Mouse (Mus musculus): Measurements from ENCODE around the gene Tpx2. TPM values are rescaled to one million over a fixed set of nuclear protein-coding genes. Genes with fewer than 3 reads are reported as not detected.

Gene Tpx2
- polyA plus RNA-seq, 1 experiment, result 1.3 TPM

GRCm38 (mm10) chr2:152831019-152831878 is 16.5 kb upstream of the Tpx2 start, which contains the start of gene Bcl2l1:
Gene Bcl2l1, minus strand, starts transcription at chr2:152831728.
- H3K4me1 ChIP-seq (ENCODE audit: control insufficient read depth, insufficient read depth, insufficient read length, low read length), result peaks cover 22% of the 10 kb centered on the region; the same call in 1 of the 2 replicates
- H3K27me3 ChIP-seq (ENCODE audit: control insufficient read depth, insufficient read depth, low read length), result no peaks in the 10 kb centered on the region
- no peaks in the 10 kb centered on the region for H3K36me3 ChIP-seq (ENCODE audit: control insufficient read depth, insufficient read depth, low read length)
- H3K27ac ChIP-seq (ENCODE audit: insufficient read depth, low read depth, low read length), result peak within 1 kb of the TSS; percentile 91
- peak within 1 kb of the TSS; percentile 71 for H3K4me3 ChIP-seq (ENCODE audit: low read depth, low read length)
- no peak; the same call in 1 of the 2 replicates for TF ChIP-seq POLR2A (IDR thresholded peaks at IDR 0.05; ENCODE audit: low read depth, low read length)
- peak; percentile 97 for TF ChIP-seq CTCF (IDR thresholded peaks at IDR 0.05; ENCODE audit: extremely low read depth, insufficient read length, insufficient replicate concordance, low read depth, low read length)
- under 1% methylated on average over 74 of the region's 74 CpGs for WGBS

- Histone ChIP-seq H3K27me3 (ENCODE audit: control insufficient read depth, insufficient read depth, low read length) (no peaks in the 10 kb centered on the region), H3K4me1 (ENCODE audit: control insufficient read depth, insufficient read depth, insufficient read length, low read length) (no peaks in the 10 kb centered on the region), H3K4me3 (ENCODE audit: low read depth, low read length) (no peak overlapping the region), H3K36me3 (ENCODE audit: control insufficient read depth, insufficient read depth, low read length) (no peaks in the 10 kb centered on the region), H3K27ac (ENCODE audit: insufficient read depth, low read depth, low read length) (no peak overlapping the region)
- TF ChIP-seq POLR2A (IDR thresholded peaks at IDR 0.05; ENCODE audit: low read depth, low read length) (no peak), CTCF (IDR thresholded peaks at IDR 0.05; ENCODE audit: extremely low read depth, insufficient read length, insufficient replicate concordance, low read depth, low read length) (no peak)
- WGBS, result 77% methylated on average over 2 of the region's 2 CpGs
These were observed 8.5 kb upstream of the Tpx2 start for GRCm38 (mm10) chr2:152839256-152839655.

- H3K36me3 ChIP-seq (ENCODE audit: control insufficient read depth, insufficient read depth, low read length), result no peaks in the 10 kb centered on the region
- no peaks in the 10 kb centered on the region for H3K27me3 ChIP-seq (ENCODE audit: control insufficient read depth, insufficient read depth, low read length)
- WGBS, result 76% methylated on average over 3 of the region's 3 CpGs
- TF ChIP-seq POLR2A (IDR thresholded peaks at IDR 0.05; ENCODE audit: low read depth, low read length) (no peak), CTCF (IDR thresholded peaks at IDR 0.05; ENCODE audit: extremely low read depth, insufficient read length, insufficient replicate concordance, low read depth, low read length) (no peak)
- H3K4me3 ChIP-seq (ENCODE audit: low read depth, low read length), result no peak overlapping the region
- no peaks in the 10 kb centered on the region for H3K4me1 ChIP-seq (ENCODE audit: control insufficient read depth, insufficient read depth, insufficient read length, low read length)
- no peak overlapping the region for H3K27ac ChIP-seq (ENCODE audit: insufficient read depth, low read depth, low read length)
These were observed 5.0 kb upstream of the Tpx2 start for GRCm38 (mm10) chr2:152842741-152843140.

- Histone ChIP-seq H3K27me3 (ENCODE audit: control insufficient read depth, insufficient read depth, low read length) (no peaks in the 10 kb centered on the region), H3K27ac (ENCODE audit: insufficient read depth, low read depth, low read length) (no peak overlapping the region), H3K36me3 (ENCODE audit: control insufficient read depth, insufficient read depth, low read length) (no peaks in the 10 kb centered on the region), H3K4me1 (ENCODE audit: control insufficient read depth, insufficient read depth, insufficient read length, low read length) (no peaks in the 10 kb centered on the region), H3K4me3 (ENCODE audit: low read depth, low read length) (no peak overlapping the region)
- TF ChIP-seq CTCF (IDR thresholded peaks at IDR 0.05; ENCODE audit: extremely low read depth, insufficient read length, insufficient replicate concordance, low read depth, low read length) (no peak), POLR2A (IDR thresholded peaks at IDR 0.05; ENCODE audit: low read depth, low read length) (no peak)
- 13% methylated on average over 3 of the region's 3 CpGs for WGBS
These were observed 528 bp upstream of the Tpx2 start for GRCm38 (mm10) chr2:152847057-152847814.

- WGBS, result 2% methylated on average over 2 of the region's 2 CpGs
- Histone ChIP-seq H3K27ac (ENCODE audit: insufficient read depth, low read depth, low read length) (no peak overlapping the region), H3K4me3 (ENCODE audit: low read depth, low read length) (peak overlapping the region; percentile 82; the same call in 1 of the 2 replicates)
These were observed 702 bp downstream of the Tpx2 start for GRCm38 (mm10) chr2:152848466-152848865.

GRCm38 (mm10) chr2:152859501-152859900 is 11.7 kb downstream of the Tpx2 start:
- Histone ChIP-seq H3K4me3 (ENCODE audit: low read depth, low read length) (no peak overlapping the region), H3K27me3 (ENCODE audit: control insufficient read depth, insufficient read depth, low read length) (no peaks in the 10 kb centered on the region), H3K36me3 (ENCODE audit: control insufficient read depth, insufficient read depth, low read length) (peaks cover 19% of the 10 kb centered on the region), H3K4me1 (ENCODE audit: control insufficient read depth, insufficient read depth, insufficient read length, low read length) (no peaks in the 10 kb centered on the region), H3K27ac (ENCODE audit: insufficient read depth, low read depth, low read length) (no peak overlapping the region)
- no peak for TF ChIP-seq POLR2A (IDR thresholded peaks at IDR 0.05; ENCODE audit: low read depth, low read length)
- no peak for TF ChIP-seq CTCF (IDR thresholded peaks at IDR 0.05; ENCODE audit: extremely low read depth, insufficient read length, insufficient replicate concordance, low read depth, low read length)
- WGBS, result 94% methylated on average over 3 of the region's 3 CpGs

More at GRCm38 (mm10) chr2:152848466-152848865, 702 bp downstream of the Tpx2 start:
- no peaks in the 10 kb centered on the region for H3K36me3 ChIP-seq (ENCODE audit: control insufficient read depth, insufficient read depth, low read length)
- no peak for TF ChIP-seq CTCF (IDR thresholded peaks at IDR 0.05; ENCODE audit: extremely low read depth, insufficient read length, insufficient replicate concordance, low read depth, low read length)
- no peak for TF ChIP-seq POLR2A (IDR thresholded peaks at IDR 0.05; ENCODE audit: low read depth, low read length)
- no peaks in the 10 kb centered on the region for H3K4me1 ChIP-seq (ENCODE audit: control insufficient read depth, insufficient read depth, insufficient read length, low read length)
- H3K27me3 ChIP-seq (ENCODE audit: control insufficient read depth, insufficient read depth, low read length), result no peaks in the 10 kb centered on the region

GRCm38 (mm10) chr2:152861891-152862290 is 14.1 kb downstream of the Tpx2 start:
- no peak overlapping the region for H3K27ac ChIP-seq (ENCODE audit: insufficient read depth, low read depth, low read length)
- TF ChIP-seq POLR2A (IDR thresholded peaks at IDR 0.05; ENCODE audit: low read depth, low read length) (no peak), CTCF (IDR thresholded peaks at IDR 0.05; ENCODE audit: extremely low read depth, insufficient read length, insufficient replicate concordance, low read depth, low read length) (no peak)
- H3K4me3 ChIP-seq (ENCODE audit: low read depth, low read length), result no peak overlapping the region
- peaks cover 12% of the 10 kb centered on the region for H3K36me3 ChIP-seq (ENCODE audit: control insufficient read depth, insufficient read depth, low read length)
- WGBS, result 85% methylated on average over 1 of the region's 1 CpGs
- H3K27me3 ChIP-seq (ENCODE audit: control insufficient read depth, insufficient read depth, low read length), result no peaks in the 10 kb centered on the region
- H3K4me1 ChIP-seq (ENCODE audit: control insufficient read depth, insufficient read depth, insufficient read length, low read length), result no peaks in the 10 kb centered on the region
